Mouse (Mus musculus) hindbrain, embryonic 13.5 days (tissue): ENCODE data around the gene Plce1. TPM values are rescaled to one million over a fixed set of nuclear protein-coding genes. Genes with fewer than 3 reads are reported as not detected.
A peak's percentile ranks its signal among the peaks of the same experiment; 100 is the strongest.

Source experiments
- ATAC-seq: fragments of 200-750 bp; cut with Nextera tagmentation; 2 replicates; pipeline ENCODE4 v1.8.0; 2017; ENCODE audit warnings: moderate TSS enrichment; ENCODE audit not compliant: low FRiP score
- H3K27ac ChIP-seq: fragments of 300-500 bp; sonication (generic); 2 replicates; pipeline ENCODE4 v1.5.1; 2015; ENCODE audit warnings: inconsistent platforms, mild to moderate bottlenecking, moderate library complexity
- H3K27me3 ChIP-seq: fragments of 300-500 bp; sonication (generic); 2 replicates; pipeline ENCODE4 v1.6.1; 2015; ENCODE audit warnings: mild to moderate bottlenecking, inconsistent platforms
- H3K36me3 ChIP-seq: fragments of 300-500 bp; sonication (generic); 2 replicates; pipeline ENCODE4 v1.6.1; 2015; ENCODE audit warnings: mild to moderate bottlenecking, inconsistent platforms
- H3K4me1 ChIP-seq: fragments of 300-500 bp; sonication (generic); replicated peaks from 2 replicates; pipeline ENCODE4 v1.6.1; 2015; ENCODE audit warnings: inconsistent platforms
- H3K4me2 ChIP-seq: fragments of 300-500 bp; sonication (generic); 2 replicates; pipeline ENCODE4 v1.6.1; 2015; ENCODE audit warnings: inconsistent platforms, mild to moderate bottlenecking, moderate library complexity
- H3K4me3 ChIP-seq: fragments of 300-500 bp; sonication (generic); 2 replicates; pipeline ENCODE4 v1.5.1; 2015; ENCODE audit warnings: mild to moderate bottlenecking, inconsistent platforms
- H3K9ac ChIP-seq: fragments of 300-500 bp; sonication (generic); 2 replicates; pipeline ENCODE4 v1.6.1; 2015; ENCODE audit warnings: mild to moderate bottlenecking, inconsistent platforms
- H3K9me3 ChIP-seq: fragments of 300-500 bp; sonication (generic); 2 replicates; pipeline ENCODE4 v1.6.1; 2016; ENCODE audit warnings: inconsistent platforms
- WGBS: fragments of 180-500 bp; shearing (Covaris S2); methylation state at CpG from one replicate; pipeline ENCODE4 v1.1.7; 2015; 5-methylcytosine and 5-hydroxymethylcytosine counted together
- polyA plus RNA-seq: library from polyadenylated mRNA; unstranded; fragments of >200 nt; fragmentation: Nextera tagmentation; extraction: Ambion mirVana; gene quantifications from 2 replicates; pipeline ENCODE4 v1.2.1, GENCODE M21; 2015

The Plce1 gene
- polyA plus RNA-seq, 1 experiment from 2014 or later = 4.8 TPM

GRCm38 (mm10) chr19:38478286-38478685 is 2.6 kb upstream of the Plce1 start:
- H3K27me3 ChIP-seq = peaks cover 42% of the 10 kb centered on the region
- no peak overlapping the region for H3K4me3 ChIP-seq
- H3K4me2 ChIP-seq = no peak overlapping the region
- H3K4me1 ChIP-seq = peaks cover 47% of the 10 kb centered on the region
- no peak overlapping the region for H3K9ac ChIP-seq
- ATAC-seq = no peak
- H3K27ac ChIP-seq = peak overlapping the region; percentile 42; the same call in 1 of the 2 replicates
- H3K36me3 ChIP-seq = no peaks in the 10 kb centered on the region
- 26% methylated on average over 5 of the region's 5 CpGs for WGBS
- no peaks in the 10 kb centered on the region for H3K9me3 ChIP-seq

DNA sequence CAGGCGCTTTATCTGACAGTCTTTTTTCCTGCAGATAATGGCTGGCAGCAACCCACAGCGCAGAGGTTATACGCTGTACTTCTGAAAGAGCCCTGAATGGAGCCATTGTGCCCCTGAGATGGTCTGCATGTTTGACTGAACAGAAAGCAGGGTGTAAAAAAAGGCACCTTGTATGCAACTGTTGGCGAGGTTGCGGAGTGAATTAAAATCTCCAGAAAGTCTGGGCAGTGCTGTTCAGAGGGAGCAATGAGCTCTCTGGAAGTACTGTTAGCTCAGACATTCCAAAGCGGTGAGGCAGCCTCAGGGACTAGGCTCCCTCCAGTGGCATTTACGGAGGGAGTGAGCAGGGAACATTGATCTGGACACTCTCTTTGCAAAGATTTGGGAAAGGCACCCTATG is 2.0 kb upstream of the Plce1 start:
- Histone ChIP-seq H3K36me3 (no peaks in the 10 kb centered on the region), H3K27me3 (peaks cover 49% of the 10 kb centered on the region), H3K9me3 (no peaks in the 10 kb centered on the region), H3K4me1 (peaks cover 47% of the 10 kb centered on the region), H3K4me3 (no peak overlapping the region), H3K9ac (no peak overlapping the region), H3K4me2 (peak overlapping the region; percentile 15; the same call in 1 of the 2 replicates), H3K27ac (peak overlapping the region; percentile 42; the same call in 1 of the 2 replicates)
- 5% methylated on average over 7 of the region's 7 CpGs for WGBS
- peak; percentile 52 for ATAC-seq

DNA sequence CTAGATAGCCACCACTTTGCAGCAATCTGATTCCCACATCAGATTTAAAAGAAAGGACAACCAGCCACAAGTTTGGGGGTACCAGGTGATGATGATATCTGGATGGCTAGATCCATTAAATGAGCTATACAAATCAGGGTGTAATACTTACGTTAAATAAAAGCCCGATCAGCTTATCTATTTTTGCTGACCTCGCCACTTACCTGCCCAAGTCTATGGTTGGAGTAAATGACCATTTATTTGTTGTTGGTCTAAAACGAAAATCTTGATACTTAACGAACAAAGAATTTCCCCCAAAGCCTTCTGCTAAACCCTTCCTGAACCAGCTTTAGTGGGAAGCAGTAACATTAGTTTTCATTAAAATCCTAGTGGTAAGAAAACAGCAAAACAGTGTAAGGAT is 1.4 kb upstream of the Plce1 start:
- Histone ChIP-seq H3K36me3 (no peaks in the 10 kb centered on the region), H3K4me2 (peak overlapping the region; percentile 15; the same call in 1 of the 2 replicates), H3K4me1 (peaks cover 47% of the 10 kb centered on the region), H3K9me3 (no peaks in the 10 kb centered on the region), H3K27me3 (peaks cover 49% of the 10 kb centered on the region), H3K4me3 (no peak overlapping the region), H3K27ac (peak overlapping the region; percentile 40; the same call in 1 of the 2 replicates), H3K9ac (no peak overlapping the region)
- WGBS = 81% methylated on average over 5 of the region's 5 CpGs
- no peak for ATAC-seq

- Histone ChIP-seq H3K36me3 (no peaks in the 10 kb centered on the region), H3K9me3 (no peaks in the 10 kb centered on the region), H3K27me3 (peaks cover 49% of the 10 kb centered on the region), H3K4me2 (peak overlapping the region; percentile 99), H3K4me1 (peaks cover 48% of the 10 kb centered on the region), H3K9ac (peak overlapping the region; percentile 80), H3K4me3 (peak overlapping the region; percentile 68), H3K27ac (no peak overlapping the region; the same call in 1 of the 2 replicates)
- ATAC-seq = peak; percentile 4
- 10% methylated on average over 12 of the region's 12 CpGs for WGBS
Observed at GRCm38 (mm10) chr19:38480156-38480720, 671 bp upstream of the Plce1 start.

DNA sequence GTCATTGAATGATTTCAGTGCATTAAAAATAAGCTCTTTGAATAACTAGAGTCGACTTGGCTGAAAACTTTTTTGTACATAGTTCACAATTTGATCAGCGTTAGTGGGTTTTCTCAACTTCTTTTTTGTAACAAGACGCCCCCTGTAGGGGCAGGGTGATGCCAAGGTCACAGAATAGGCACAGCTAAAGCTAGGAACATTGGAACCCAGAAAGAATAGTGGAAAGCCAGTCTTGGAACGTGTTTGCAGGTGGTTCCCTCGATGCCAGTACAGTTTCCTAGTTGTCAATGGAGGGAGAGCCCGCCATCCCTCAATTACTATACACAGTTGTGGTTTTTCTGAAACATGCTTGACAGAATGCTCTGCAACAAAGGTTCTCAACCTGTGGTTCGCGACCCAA is 997 bp downstream of the Plce1 start:
- peaks cover 62% of the 10 kb centered on the region for H3K4me1 ChIP-seq
- no peaks in the 10 kb centered on the region for H3K36me3 ChIP-seq
- no peaks in the 10 kb centered on the region for H3K9me3 ChIP-seq
- H3K9ac ChIP-seq = peak overlapping the region; percentile 57; the same call in 1 of the 2 replicates
- no peak for ATAC-seq
- H3K4me2 ChIP-seq = peak overlapping the region; percentile 99
- whole genome bisulfite sequencing = 8% methylated on average over 8 of the region's 8 CpGs
- peak overlapping the region; percentile 68 for H3K4me3 ChIP-seq
- H3K27ac ChIP-seq = no peak overlapping the region
- H3K27me3 ChIP-seq = peaks cover 49% of the 10 kb centered on the region

DNA sequence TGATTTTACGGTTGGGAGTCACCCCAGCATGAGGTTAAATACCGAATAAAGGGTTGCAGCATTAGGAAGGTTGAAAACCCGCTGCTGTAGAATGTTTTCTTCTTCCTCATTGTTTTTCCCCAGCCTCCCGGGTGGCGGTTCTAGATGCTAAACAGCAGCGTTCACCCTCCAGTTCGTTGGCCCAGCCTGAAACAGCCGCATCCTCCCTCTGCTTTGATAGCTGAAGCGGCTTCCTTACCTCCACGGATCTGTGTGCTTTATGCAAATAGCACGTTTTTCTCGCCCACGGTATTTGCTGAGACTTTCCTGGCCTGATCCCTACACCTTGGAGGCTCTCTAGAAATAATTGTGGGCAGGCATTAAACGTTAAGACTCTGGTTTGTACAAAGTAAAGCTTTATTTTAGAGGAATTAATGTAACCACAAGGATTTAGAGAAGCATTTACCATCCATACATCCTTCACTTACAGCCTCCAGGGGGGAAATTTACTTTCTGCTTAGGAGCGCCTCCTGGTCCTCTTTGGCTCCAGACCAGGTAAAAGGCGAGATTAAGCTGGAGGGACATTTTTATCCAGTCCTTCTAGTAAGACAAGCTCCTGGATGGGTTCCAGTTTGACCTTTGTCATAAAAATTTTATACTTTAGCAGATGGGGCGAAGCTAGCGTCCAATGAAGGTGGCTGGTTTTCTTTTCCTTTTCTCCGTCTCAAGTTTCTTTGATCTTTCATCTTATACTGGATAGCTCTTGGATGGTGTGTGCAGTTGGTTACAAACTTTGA is 1.7 kb downstream of the Plce1 start:
- no peak for ATAC-seq
- Histone ChIP-seq H3K36me3 (no peaks in the 10 kb centered on the region), H3K27ac (0 out of 2 replicates have a peak overlapping the region, but pooled peaks have one; percentile 14), H3K9ac (peak overlapping the region; percentile 57; the same call in 1 of the 2 replicates), H3K4me1 (peaks cover 68% of the 10 kb centered on the region), H3K9me3 (no peaks in the 10 kb centered on the region), H3K4me2 (peak overlapping the region; percentile 99), H3K27me3 (peaks cover 49% of the 10 kb centered on the region), H3K4me3 (peak overlapping the region; percentile 68)
- WGBS = 19% methylated on average over 19 of the region's 19 CpGs

DNA sequence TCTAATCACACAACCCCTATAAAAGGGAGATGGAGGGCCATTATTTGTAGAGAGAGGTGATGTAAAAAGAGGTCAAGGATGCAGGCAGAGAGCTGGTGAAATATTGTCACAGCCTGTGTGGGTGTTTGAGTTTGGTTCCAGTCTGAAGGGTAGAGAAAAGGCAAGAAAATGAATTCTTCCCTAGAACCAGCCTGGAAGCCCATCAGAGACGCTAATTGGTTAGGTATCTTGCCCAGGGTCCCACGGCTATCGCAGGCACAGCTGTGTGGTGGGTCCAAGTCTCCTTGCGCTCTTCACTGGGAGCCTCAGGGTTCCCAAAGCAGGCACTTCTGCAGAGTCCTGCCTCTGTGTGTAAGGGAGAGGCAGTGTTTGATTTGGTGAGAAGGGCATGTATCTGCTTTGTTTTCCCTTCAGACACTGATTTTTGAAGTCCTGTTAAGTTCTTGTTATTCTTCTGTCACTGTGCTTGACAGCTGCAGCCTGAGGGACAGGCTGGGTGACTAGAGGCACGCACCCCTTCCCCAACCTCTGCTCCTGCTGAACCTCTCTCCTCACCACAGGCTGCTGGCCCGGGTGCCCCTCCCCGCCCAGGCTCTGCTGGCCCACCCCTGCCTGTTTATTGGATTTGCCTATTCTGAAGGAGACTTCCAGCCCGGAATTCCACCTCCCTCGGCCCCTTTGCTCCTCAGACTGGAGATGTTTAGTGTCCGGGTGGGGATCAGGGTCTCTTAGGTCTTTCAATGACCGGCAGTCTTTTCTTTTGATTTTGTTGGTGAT is 5.1 kb downstream of the Plce1 start:
- Histone ChIP-seq H3K9me3 (no peaks in the 10 kb centered on the region), H3K27me3 (peaks cover 27% of the 10 kb centered on the region), H3K4me3 (no peak overlapping the region), H3K9ac (peak overlapping the region; percentile 3), H3K4me2 (no peak overlapping the region; the same call in 1 of the 2 replicates), H3K36me3 (no peaks in the 10 kb centered on the region), H3K27ac (no peak overlapping the region), H3K4me1 (peaks cover 48% of the 10 kb centered on the region)
- 12% methylated on average over 11 of the region's 11 CpGs for WGBS
- no peak for ATAC-seq

GRCm38 (mm10) chr19:38487501-38487900 is 6.6 kb downstream of the Plce1 start:
- peaks cover 34% of the 10 kb centered on the region for H3K4me1 ChIP-seq
- H3K27me3 ChIP-seq = peaks cover 14% of the 10 kb centered on the region
- no peak overlapping the region for H3K4me2 ChIP-seq
- H3K9ac ChIP-seq = no peak overlapping the region
- ATAC-seq = peak; percentile 36; the same call in 1 of the 2 replicates
- 16% methylated on average over 4 of the region's 4 CpGs for WGBS
- H3K4me3 ChIP-seq = no peak overlapping the region
- H3K9me3 ChIP-seq = no peaks in the 10 kb centered on the region
- peak overlapping the region; percentile 2; the same call in 1 of the 2 replicates for H3K27ac ChIP-seq
- no peaks in the 10 kb centered on the region for H3K36me3 ChIP-seq

DNA sequence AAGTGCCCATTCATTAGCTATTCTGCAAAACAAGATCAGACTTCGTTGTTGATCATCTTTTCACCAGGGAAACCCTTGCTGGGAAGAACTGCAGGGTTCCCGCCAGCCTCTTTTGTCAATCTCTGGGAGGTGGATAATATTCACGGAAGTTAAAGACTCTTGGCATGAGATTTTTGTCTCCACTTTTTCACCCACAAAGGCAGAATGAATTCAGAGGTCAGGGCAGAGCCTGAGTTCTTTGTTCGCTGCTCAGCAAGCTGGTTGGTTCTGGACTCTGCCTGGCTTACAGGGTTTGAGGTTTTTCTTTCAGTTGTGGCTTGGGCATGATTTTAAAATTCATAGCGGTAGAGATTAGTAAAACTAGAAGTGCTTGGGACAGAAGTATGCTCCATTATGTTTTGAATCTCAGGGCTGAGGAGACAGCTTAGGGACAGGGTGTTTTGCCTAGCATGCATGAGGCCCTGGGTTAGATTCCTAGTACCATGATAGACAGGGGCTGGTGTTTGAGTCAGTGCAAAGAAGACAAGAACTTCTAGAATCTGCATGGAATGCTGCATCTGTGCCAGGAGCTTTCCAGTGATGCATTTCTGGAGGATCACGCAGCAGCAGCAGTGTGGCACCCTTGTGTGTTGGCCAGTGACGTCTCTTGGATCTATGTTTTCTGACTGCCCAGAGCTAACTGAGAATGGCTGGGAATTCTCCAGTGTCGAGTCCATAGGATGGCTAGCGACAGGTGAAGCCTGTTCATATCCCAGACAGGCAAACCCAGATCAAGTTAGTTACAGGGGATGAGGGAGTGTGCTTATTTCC is 7.4 kb downstream of the Plce1 start:
- Histone ChIP-seq H3K4me3 (no peak overlapping the region), H3K4me1 (peaks cover 31% of the 10 kb centered on the region), H3K27ac (peak overlapping the region; percentile 56; the same call in 1 of the 2 replicates), H3K36me3 (no peaks in the 10 kb centered on the region), H3K9me3 (no peaks in the 10 kb centered on the region), H3K27me3 (peaks cover 6% of the 10 kb centered on the region), H3K4me2 (no peak overlapping the region), H3K9ac (no peak overlapping the region)
- 0 out of 2 replicates have a peak, but pooled peaks have one; percentile 28 for ATAC-seq
- 25% methylated on average over 9 of the region's 9 CpGs for WGBS

- ATAC-seq = no peak
- no peaks in the 10 kb centered on the region for H3K4me1 ChIP-seq
- no peak overlapping the region for H3K9ac ChIP-seq
- H3K27ac ChIP-seq = no peak overlapping the region
- WGBS = 82% methylated on average over 5 of the region's 5 CpGs
- H3K4me3 ChIP-seq = no peak overlapping the region
- no peaks in the 10 kb centered on the region for H3K27me3 ChIP-seq
- no peak overlapping the region for H3K4me2 ChIP-seq
- H3K9me3 ChIP-seq = no peaks in the 10 kb centered on the region; the same call in 1 of the 2 replicates
- no peaks in the 10 kb centered on the region for H3K36me3 ChIP-seq
Observed at GRCm38 (mm10) chr19:38498233-38498632, 17.3 kb downstream of the Plce1 start.

DNA sequence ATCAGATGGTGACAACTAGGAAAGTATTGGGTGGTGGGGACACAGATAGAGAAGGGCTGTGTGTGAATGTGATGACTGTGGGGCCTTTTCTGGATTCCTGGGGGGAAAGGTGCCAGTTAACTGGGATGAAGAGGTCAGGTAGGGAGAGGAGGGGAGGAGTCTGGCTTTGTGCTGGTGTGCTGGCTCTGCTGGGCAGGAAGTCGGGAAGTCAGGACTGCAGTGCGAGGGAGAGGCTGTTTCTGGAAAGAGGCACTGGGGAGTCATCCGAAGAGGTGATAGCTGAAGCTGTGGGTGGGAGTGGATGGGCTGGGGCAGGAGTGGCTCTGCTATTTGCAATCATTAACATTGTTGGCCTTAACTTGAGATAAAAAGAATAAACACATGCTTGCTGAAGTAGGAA is 23.7 kb downstream of the Plce1 start:
- no peak overlapping the region for H3K27ac ChIP-seq
- 62% methylated on average over 3 of the region's 3 CpGs for WGBS
- H3K36me3 ChIP-seq = no peaks in the 10 kb centered on the region
- H3K4me3 ChIP-seq = no peak overlapping the region
- peaks cover 8% of the 10 kb centered on the region for H3K4me1 ChIP-seq
- no peaks in the 10 kb centered on the region; the same call in 1 of the 2 replicates for H3K9me3 ChIP-seq
- H3K9ac ChIP-seq = no peak overlapping the region
- no peaks in the 10 kb centered on the region for H3K27me3 ChIP-seq
- no peak for ATAC-seq
- H3K4me2 ChIP-seq = no peak overlapping the region
